ENCODE assay signal across 11 mouse cellular contexts in the genomic region with DNA sequence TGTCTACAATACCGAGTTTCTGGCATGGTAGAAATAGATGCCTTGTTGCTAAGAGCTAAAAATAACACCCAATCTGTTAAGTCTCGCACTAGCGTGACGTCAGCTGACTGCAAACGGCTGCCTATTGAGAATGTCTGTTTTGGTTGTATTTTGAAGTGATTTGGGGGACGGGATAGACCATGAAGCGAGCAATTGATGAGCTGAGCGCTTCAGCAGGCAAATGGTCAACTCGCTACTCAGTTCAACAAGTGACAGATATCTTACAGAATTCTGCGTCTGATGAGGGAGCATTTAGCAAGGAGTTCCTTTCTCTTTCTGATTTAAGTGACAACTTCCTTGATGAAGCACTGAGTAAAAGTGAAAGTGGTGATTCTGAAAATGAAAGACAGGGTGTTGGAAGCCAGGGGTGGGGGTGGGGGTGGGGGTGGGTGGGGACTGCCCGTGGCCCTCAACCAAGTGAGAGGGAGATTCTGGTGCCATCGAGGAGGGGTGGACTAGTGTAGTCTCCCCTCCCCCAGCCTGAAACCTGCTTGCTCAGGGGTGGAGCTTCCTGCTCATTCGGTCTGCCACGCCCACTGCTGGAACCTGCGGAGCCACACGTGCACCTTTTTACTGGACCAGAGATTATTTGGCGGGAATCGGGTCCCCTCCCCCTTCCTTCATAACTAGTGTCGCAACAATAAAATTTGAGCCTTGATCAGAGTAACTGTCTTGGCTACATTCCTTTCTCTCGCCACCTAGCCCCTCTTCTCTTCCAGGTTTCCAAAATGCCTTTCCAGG. TPM values are rescaled to one million over a fixed set of nuclear protein-coding genes. Genes with fewer than 3 reads are reported as not detected.
DNase-seq lines count a peak whose midpoint lies in the region; ATAC-seq and TF ChIP-seq lines count a peak whose summit lies in the region.
"Not testable (repeated sequence)": the region's sequence is repeated elsewhere in the genome, so short reads cannot be mapped to it uniquely, and the experiment has no call there.
"Had no signal": no experiment of that assay in that cellular context is flagged by ENCODE, and none has a peak within 500 bp of the region (broad histone marks: within the 10 kb centered on the region; RNA-seq: fewer than 3 reads in every experiment).

No protein-coding gene starts in this region.

- peak overlapping the region; percentile 66 for H3K4me3 ChIP-seq in brown adipose tissue, adult 24 weeks (ENCODE audit: insufficient read depth, low read depth, low read length)
- peak overlapping the region; percentile 12; the same call in 1 of the 2 replicates for H3K4me3 ChIP-seq in forebrain, postnatal 0 days (ENCODE audit: low read depth, low read length)
- H3K4me3 ChIP-seq in heart, postnatal 0 days (ENCODE audit: low read depth, low read length) = peak overlapping the region; percentile 41
- peak overlapping the region; percentile 37 for H3K4me3 ChIP-seq in kidney, embryonic 16.5 days (ENCODE audit: low read length)
- peak overlapping the region; percentile 41 for H3K4me3 ChIP-seq in liver, embryonic 15.5 days (replicated peaks)
- H3K4me3 ChIP-seq in stomach, embryonic 14.5 days (ENCODE audit: low read depth, low read length) = peak overlapping the region; percentile 4; the same call in 1 of the 2 replicates

- H3K9me3 ChIP-seq in forebrain, postnatal 0 days (ENCODE audit: low read length); heart, postnatal 0 days (replicated peaks; ENCODE audit: control insufficient read depth, low read length); kidney, embryonic 16.5 days (ENCODE audit: low read length); liver, embryonic 15.5 days (replicated peaks); stomach, embryonic 14.5 days (ENCODE audit: control insufficient read depth, low read depth, low read length): not testable (repeated sequence)

- not testable (repeated sequence) for H3K9ac ChIP-seq in forebrain, postnatal 0 days; heart, postnatal 0 days (replicated peaks; ENCODE audit: low read depth, low read length); kidney, embryonic 16.5 days (replicated peaks; ENCODE audit: low read length); liver, embryonic 15.5 days; stomach, embryonic 14.5 days (replicated peaks; ENCODE audit: low read depth, low read length)

- not testable (repeated sequence) for H3K36me3 ChIP-seq in forebrain, postnatal 0 days (ENCODE audit: insufficient read depth); heart, postnatal 0 days (replicated peaks; ENCODE audit: control insufficient read depth, insufficient read depth, low read length); kidney, embryonic 16.5 days (ENCODE audit: insufficient read depth, low read length); liver, embryonic 15.5 days (replicated peaks); stomach, embryonic 14.5 days (ENCODE audit: control insufficient read depth, insufficient read depth, low read length)

- DNase-seq in CD4-positive helper T cell, adult 2 months (ENCODE audit: low read depth, low spot score) = peak; percentile 87
- peak; percentile 85 for DNase-seq in forebrain, postnatal 0 days
- peak; percentile 55 for DNase-seq in heart, postnatal 0 days (ENCODE audit: low spot score)

- not testable (repeated sequence) for H3K4me1 ChIP-seq in brown adipose tissue, adult 24 weeks (ENCODE audit: control insufficient read depth, insufficient read depth, insufficient read length, low read length); forebrain, postnatal 0 days (ENCODE audit: insufficient read depth); heart, postnatal 0 days (ENCODE audit: control insufficient read depth, insufficient read depth); kidney, embryonic 16.5 days (ENCODE audit: insufficient read depth, low read length); liver, embryonic 15.5 days (replicated peaks); stomach, embryonic 14.5 days (ENCODE audit: control insufficient read depth, insufficient read depth, low read length)

- H3K4me2 ChIP-seq in forebrain, postnatal 0 days (ENCODE audit: low read depth) = peak overlapping the region; percentile 38
- H3K4me2 ChIP-seq in heart, postnatal 0 days (ENCODE audit: low read depth, low read length) = peak overlapping the region; percentile 57
- peak overlapping the region; percentile 53 for H3K4me2 ChIP-seq in kidney, embryonic 16.5 days (replicated peaks; ENCODE audit: low read depth, low read length)
- peak overlapping the region; percentile 61 for H3K4me2 ChIP-seq in liver, embryonic 15.5 days
- peak overlapping the region; percentile 36 for H3K4me2 ChIP-seq in stomach, embryonic 14.5 days (replicated peaks; ENCODE audit: low read depth, low read length)

- not testable (repeated sequence) for TF ChIP-seq EP300 in heart, postnatal 0 days (IDR thresholded peaks at IDR 0.05; ENCODE audit: low read depth)

- TF ChIP-seq CTCF in forebrain, postnatal 0 days (IDR thresholded peaks at IDR 0.05; ENCODE audit: low read depth); heart, postnatal 0 days (IDR thresholded peaks at IDR 0.05; ENCODE audit: low read depth): not testable (repeated sequence)

- not testable (repeated sequence) for H3K27ac ChIP-seq in brown adipose tissue, adult 24 weeks (replicated peaks; ENCODE audit: low read depth, low read length); heart, postnatal 0 days (ENCODE audit: low read depth); kidney, embryonic 16.5 days (ENCODE audit: low read length); liver, embryonic 15.5 days (replicated peaks); stomach, embryonic 14.5 days (ENCODE audit: low read length)
- H3K27ac ChIP-seq in forebrain, postnatal 0 days (ENCODE audit: low read depth, low read length) = peak overlapping the region; percentile 50; the same call in 1 of the 2 replicates

- not testable (repeated sequence) for H3K27me3 ChIP-seq in forebrain, postnatal 0 days (ENCODE audit: insufficient read depth, low read length); heart, postnatal 0 days (ENCODE audit: control insufficient read depth, insufficient read depth, low read length); kidney, embryonic 16.5 days (ENCODE audit: insufficient read depth, low read length); liver, embryonic 15.5 days; stomach, embryonic 14.5 days (ENCODE audit: control insufficient read depth, insufficient read depth, low read length)

- 40% methylated on average over 19 of the region's 20 CpGs for WGBS in forebrain, postnatal 0 days
- WGBS in heart, postnatal 0 days = 24% methylated on average over 18 of the region's 20 CpGs
- WGBS in kidney, embryonic 16.5 days = 36% methylated on average over 18 of the region's 20 CpGs
- WGBS in liver, embryonic 15.5 days (ENCODE audit: insufficient replicate concordance) = 24% methylated on average over 20 of the region's 20 CpGs
- WGBS in stomach, embryonic 14.5 days = 42% methylated on average over 19 of the region's 20 CpGs

- peak; percentile 96 for ATAC-seq in forebrain, postnatal 0 days
- peak; percentile 33; the same call in 1 of the 2 replicates for ATAC-seq in heart, postnatal 0 days (ENCODE audit: insufficient read depth, low read depth)
- not testable (repeated sequence) for ATAC-seq in kidney, embryonic 16.5 days (ENCODE audit: low FRiP score, low TSS enrichment); liver, embryonic 15.5 days (ENCODE audit: insufficient read depth); stomach, embryonic 14.5 days (ENCODE audit: insufficient number of reproducible peaks, insufficient read depth, low FRiP score, low read depth)
- ATAC-seq in megakaryocyte progenitor cell, adult 5-6 weeks (replicated peaks; ENCODE audit: poor library complexity) = peak; percentile 58

RNA-seq across cellular contexts. Expression of gene Mcidas, which starts 19.7 kb away (rescaled TPM):
- not detected in 2 replicates for polyA plus RNA-seq in brown adipose tissue, adult 24 weeks (2012; ENCODE audit: insufficient read depth, insufficient read length, missing spikeins)
- total RNA-seq in forebrain, postnatal 0 days (2014; rRNA removed) = 0.85 and 1.8 TPM in 2 replicates
- polyA plus RNA-seq in forebrain, postnatal 0 days (2015; fragmentation: Nextera tagmentation; extraction: Ambion mirVana) = 0.75 and 1.9 TPM in 2 replicates
- not detected in 2 replicates for total RNA-seq in heart, postnatal 0 days (2014; rRNA removed; ENCODE audit: low replicate concordance)
- 0.08 TPM in 1 of 2 replicates, not detected in the other for polyA plus RNA-seq in heart, postnatal 0 days (2015; fragmentation: Nextera tagmentation; extraction: Ambion mirVana)
- 0.34 TPM in 1 of 2 replicates, not detected in the other for polyA plus RNA-seq in kidney, embryonic 16.5 days (2015; fragmentation: Nextera tagmentation; extraction: Ambion mirVana)
- not detected in 2 replicates for polyA plus RNA-seq in liver, embryonic 15.5 days (2015; fragmentation: Nextera tagmentation; extraction: Ambion mirVana)
- total RNA-seq in megakaryocyte progenitor cell, adult 5-6 weeks (2015) = not detected in 2 replicates
- not detected in 2 replicates for total RNA-seq in megakaryocyte progenitor cell, adult 5-6 weeks (2017)
- polyA plus RNA-seq in stomach, embryonic 14.5 days (2014; fragmentation: Nextera tagmentation; extraction: Ambion mirVana) = 0.17 TPM in 2 replicates
- total RNA-seq: adrenal gland, postnatal 4 days; heart, postnatal 14 days had no signal
- polyA plus RNA-seq: limb, embryonic 10.5 days had no signal

RNA-seq across cellular contexts. Expression of gene Cdc20b, which starts 21.5 kb away (rescaled TPM):
- polyA plus RNA-seq in brown adipose tissue, adult 24 weeks (2012; ENCODE audit: insufficient read depth, insufficient read length, missing spikeins) = not detected in 2 replicates
- total RNA-seq in forebrain, postnatal 0 days (2014; rRNA removed) = 1.0 and 1.8 TPM in 2 replicates
- 0.31 and 0.97 TPM in 2 replicates for polyA plus RNA-seq in forebrain, postnatal 0 days (2015; fragmentation: Nextera tagmentation; extraction: Ambion mirVana)
- not detected in 2 replicates for total RNA-seq in heart, postnatal 0 days (2014; rRNA removed; ENCODE audit: low replicate concordance)
- not detected in 2 replicates for polyA plus RNA-seq in heart, postnatal 0 days (2015; fragmentation: Nextera tagmentation; extraction: Ambion mirVana)
- not detected in 2 replicates for polyA plus RNA-seq in kidney, embryonic 16.5 days (2015; fragmentation: Nextera tagmentation; extraction: Ambion mirVana)
- polyA plus RNA-seq in liver, embryonic 15.5 days (2015; fragmentation: Nextera tagmentation; extraction: Ambion mirVana) = not detected in 2 replicates
- not detected in 2 replicates for total RNA-seq in megakaryocyte progenitor cell, adult 5-6 weeks (2015)
- not detected in 2 replicates for total RNA-seq in megakaryocyte progenitor cell, adult 5-6 weeks (2017)
- polyA plus RNA-seq in stomach, embryonic 14.5 days (2014; fragmentation: Nextera tagmentation; extraction: Ambion mirVana) = not detected in 2 replicates
- total RNA-seq: adrenal gland, postnatal 4 days; heart, postnatal 14 days had no signal
- polyA plus RNA-seq: limb, embryonic 10.5 days had no signal

RNA-seq across cellular contexts. Expression of gene Ccno, which starts 25.8 kb away (rescaled TPM):
- 0.95 TPM in 1 of 2 replicates, not detected in the other for polyA plus RNA-seq in brown adipose tissue, adult 24 weeks (2012; ENCODE audit: insufficient read depth, insufficient read length, missing spikeins)
- 3.0 and 6.8 TPM in 2 replicates for total RNA-seq in forebrain, postnatal 0 days (2014; rRNA removed)
- polyA plus RNA-seq in forebrain, postnatal 0 days (2015; fragmentation: Nextera tagmentation; extraction: Ambion mirVana) = 2.6 and 3.3 TPM in 2 replicates
- 0.23 TPM in 1 of 2 replicates, not detected in the other for total RNA-seq in heart, postnatal 0 days (2014; rRNA removed; ENCODE audit: low replicate concordance)
- 0.14 and 0.29 TPM in 2 replicates for polyA plus RNA-seq in heart, postnatal 0 days (2015; fragmentation: Nextera tagmentation; extraction: Ambion mirVana)
- 0.51 and 0.57 TPM in 2 replicates for polyA plus RNA-seq in kidney, embryonic 16.5 days (2015; fragmentation: Nextera tagmentation; extraction: Ambion mirVana)
- 0.15 and 0.48 TPM in 2 replicates for polyA plus RNA-seq in liver, embryonic 15.5 days (2015; fragmentation: Nextera tagmentation; extraction: Ambion mirVana)
- 1.5 and 2.1 TPM in 2 replicates for total RNA-seq in megakaryocyte progenitor cell, adult 5-6 weeks (2015)
- total RNA-seq in megakaryocyte progenitor cell, adult 5-6 weeks (2017) = 1.4 and 1.6 TPM in 2 replicates
- polyA plus RNA-seq in stomach, embryonic 14.5 days (2014; fragmentation: Nextera tagmentation; extraction: Ambion mirVana) = 0.35 and 0.67 TPM in 2 replicates
- polyA plus RNA-seq: limb, embryonic 10.5 days had no signal

RNA-seq across cellular contexts. Expression of gene Gpx8, which starts 32.8 kb away (rescaled TPM):
- 143 and 181 TPM in 2 replicates for polyA plus RNA-seq in brown adipose tissue, adult 24 weeks (2012; ENCODE audit: insufficient read depth, insufficient read length, missing spikeins)
- 27.3 and 28.3 TPM in 2 replicates for total RNA-seq in forebrain, postnatal 0 days (2014; rRNA removed)
- 41.7 and 47.6 TPM in 2 replicates for polyA plus RNA-seq in forebrain, postnatal 0 days (2015; fragmentation: Nextera tagmentation; extraction: Ambion mirVana)
- total RNA-seq in heart, postnatal 0 days (2014; rRNA removed; ENCODE audit: low replicate concordance) = 26.8 and 32.3 TPM in 2 replicates
- 100 and 109 TPM in 2 replicates for polyA plus RNA-seq in heart, postnatal 0 days (2015; fragmentation: Nextera tagmentation; extraction: Ambion mirVana)
- 146 and 150 TPM in 2 replicates for polyA plus RNA-seq in kidney, embryonic 16.5 days (2015; fragmentation: Nextera tagmentation; extraction: Ambion mirVana)
- polyA plus RNA-seq in liver, embryonic 15.5 days (2015; fragmentation: Nextera tagmentation; extraction: Ambion mirVana) = 5.7 and 6.7 TPM in 2 replicates
- total RNA-seq in megakaryocyte progenitor cell, adult 5-6 weeks (2015) = not detected in 2 replicates
- not detected in 2 replicates for total RNA-seq in megakaryocyte progenitor cell, adult 5-6 weeks (2017)
- 164 and 166 TPM in 2 replicates for polyA plus RNA-seq in stomach, embryonic 14.5 days (2014; fragmentation: Nextera tagmentation; extraction: Ambion mirVana)

Comparison
In these comparisons a context has a peak if more than half of its experiments do, and no peak if none do; other contexts are left out.
1. H3K4me3 ChIP-seq: peak in every context shown above with its lines; median percentile 66 in brown adipose tissue, adult 24 weeks; 41 in heart, postnatal 0 days; 41 in liver, embryonic 15.5 days; 37 in kidney, embryonic 16.5 days; 12 in forebrain, postnatal 0 days; 4 in stomach, embryonic 14.5 days.